Mouse (Mus musculus) adrenal gland, postnatal 14 days (tissue): ENCODE measurements at regions not wholly inside any gene's neighbourhood (a gene's known extent, or its start where the extent isn't known, plus 50 kb on each side); places are given as distances from the start of the nearest gene placed in this dataset.

Experiments
- DNase-seq: peaks from one replicate; pipeline ENCODE4 v3.0.0; 2021; ENCODE audit warnings: mixed read lengths

- peak; percentile 22 for DNase-seq
These were observed 156.7 kb upstream of the Dppa4 start for GRCm38 (mm10) chr16:48126797-48127196.

GRCm38 (mm10) chr16:48127338-48127737 lies 156.2 kb upstream of the Dppa4 start:
- peak; percentile 24 for DNase-seq

GRCm38 (mm10) chr16:48155355-48155754 lies 128.2 kb upstream of the Dppa4 start:
- DNase-seq = no peak

- peak; percentile 12 for DNase-seq
These were observed 93.1 kb upstream of the Dppa4 start for GRCm38 (mm10) chr16:48190399-48190798.

GRCm38 (mm10) chr16:48192197-48192596 lies 91.3 kb upstream of the Dppa4 start:
- no peak for DNase-seq

GRCm38 (mm10) chr16:48214976-48215375 lies 68.6 kb upstream of the Dppa4 start:
- peak; percentile 10 for DNase-seq
